Mouse (Mus musculus) forebrain, embryonic 11.5 days (tissue): ENCODE data around the gene Rpgr. TPM values are rescaled to one million over a fixed set of nuclear protein-coding genes. Genes with fewer than 3 reads are reported as not detected.

Experiments
- ATAC-seq: fragments of 200-750 bp; cut with Nextera tagmentation; replicated peaks from 2 replicates; pipeline ENCODE4 v1.8.0; 2017; ENCODE audit warnings: moderate TSS enrichment; ENCODE audit not compliant: low FRiP score
- DNase-seq: peaks from one replicate; pipeline ENCODE4 v3.0.0-alpha.2; 2017; ENCODE audit warnings: low spot score
- H3K27ac ChIP-seq: fragments of 300-500 bp; sonication (generic); 2 replicates; pipeline ENCODE4 v1.5.1; 2014; ENCODE audit warnings: low read depth, low read length
- H3K27me3 ChIP-seq: fragments of 300-500 bp; sonication (generic); 2 replicates; pipeline ENCODE4 v1.6.1; 2014; ENCODE audit warnings: mild to moderate bottlenecking, low read length, mixed read lengths; ENCODE audit not compliant: control insufficient read depth, insufficient read depth
- H3K36me3 ChIP-seq: fragments of 300-500 bp; sonication (generic); 2 replicates; pipeline ENCODE4 v1.6.1; 2014; ENCODE audit warnings: mild to moderate bottlenecking, low read length, moderate library complexity, mixed read lengths; ENCODE audit not compliant: control insufficient read depth, insufficient read depth
- H3K4me1 ChIP-seq: fragments of 300-500 bp; sonication (generic); replicated peaks from 2 replicates; pipeline ENCODE4 v1.6.1; 2014; ENCODE audit warnings: low read length, mixed read lengths; ENCODE audit not compliant: control insufficient read depth, insufficient read depth
- H3K4me2 ChIP-seq: fragments of 300-500 bp; sonication (generic); 2 replicates; pipeline ENCODE4 v1.6.1; 2014; ENCODE audit warnings: low read depth, mild to moderate bottlenecking, low read length, moderate library complexity, mixed read lengths; ENCODE audit not compliant: severe bottlenecking
- H3K4me3 ChIP-seq: fragments of 300-500 bp; sonication (generic); 2 replicates; pipeline ENCODE4 v1.5.1; 2014; ENCODE audit warnings: low read depth, low read length
- H3K9ac ChIP-seq: fragments of 300-500 bp; sonication (generic); 2 replicates; pipeline ENCODE4 v1.6.1; 2014; ENCODE audit warnings: low read length
- H3K9me3 ChIP-seq: fragments of 300-500 bp; sonication (generic); 2 replicates; pipeline ENCODE4 v1.6.1; 2016; ENCODE audit warnings: low read length, mixed read lengths; ENCODE audit not compliant: control insufficient read depth
- WGBS: fragments of 180-500 bp; shearing (Covaris S2); extraction: QIAGEN DNeasy Blood & Tissue Kit; methylation state at CpG from one replicate; pipeline ENCODE4 v1.1.7; 2014; 5-methylcytosine and 5-hydroxymethylcytosine counted together
- polyA plus RNA-seq: library from polyadenylated mRNA; unstranded; fragments of >200 nt; fragmentation: Nextera tagmentation; extraction: Ambion mirVana; gene quantifications from 2 replicates; pipeline ENCODE4 v1.2.1, GENCODE M21; 2014

The Rpgr gene
- polyA plus RNA-seq, 1 experiment from 2014 or later = 37.3 TPM

DNA sequence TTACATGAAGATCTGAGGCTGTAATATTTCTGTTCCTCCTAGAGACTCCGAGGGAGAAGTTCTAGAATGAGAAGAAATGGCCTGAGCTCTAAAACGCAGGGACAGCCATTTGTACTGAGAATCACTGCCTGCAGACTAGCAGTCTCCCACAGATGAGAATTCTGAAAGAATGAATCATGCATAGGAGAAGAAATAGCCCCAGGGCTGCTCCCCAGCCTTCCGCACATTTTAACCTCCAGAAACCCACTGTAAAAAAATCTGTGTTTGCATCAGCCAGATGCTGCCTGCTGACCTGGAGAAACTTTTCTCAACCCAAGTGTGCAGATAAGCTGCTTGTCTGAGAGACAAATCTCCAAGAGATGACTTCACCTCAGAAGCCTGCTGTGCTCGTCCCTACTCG, 111.2 kb downstream of the Rpgr start:
- Histone ChIP-seq H3K4me1 (no peaks in the 10 kb centered on the region), H3K4me3 (no peak overlapping the region), H3K9me3 (no peaks in the 10 kb centered on the region), H3K36me3 (no peaks in the 10 kb centered on the region), H3K9ac (no peak overlapping the region), H3K27me3 (no peaks in the 10 kb centered on the region), H3K4me2 (no peak overlapping the region), H3K27ac (no peak overlapping the region)
- DNase-seq (no peak), ATAC-seq (no peak)
- 75% methylated on average over 5 of the region's 5 CpGs for WGBS

DNA sequence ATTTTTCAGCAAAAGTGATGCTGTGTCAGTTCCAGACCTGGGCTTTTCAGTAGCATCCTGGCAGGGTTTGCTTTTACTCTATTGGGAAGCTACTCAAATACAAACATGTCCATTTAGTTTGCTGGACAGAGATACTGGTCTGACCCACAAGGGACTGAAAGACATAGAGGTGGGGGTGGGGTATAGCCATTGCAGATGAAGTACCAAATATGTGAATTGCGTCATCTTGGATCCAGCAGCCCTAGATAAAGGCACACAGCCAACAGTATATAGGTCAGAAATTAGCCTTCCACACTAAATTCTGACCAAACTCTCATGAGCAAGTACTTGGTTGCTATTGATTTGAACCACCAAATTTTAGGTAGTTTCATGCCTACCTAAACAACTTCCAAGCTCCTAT, 114.0 kb downstream of the Rpgr start:
- Histone ChIP-seq H3K27ac (no peak overlapping the region), H3K9ac (no peak overlapping the region), H3K9me3 (no peaks in the 10 kb centered on the region), H3K4me1 (no peaks in the 10 kb centered on the region), H3K27me3 (no peaks in the 10 kb centered on the region), H3K36me3 (no peaks in the 10 kb centered on the region), H3K4me3 (no peak overlapping the region), H3K4me2 (no peak overlapping the region)
- no peak for ATAC-seq
- WGBS = 91% methylated on average over 1 of the region's 1 CpGs
- no peak for DNase-seq

DNA sequence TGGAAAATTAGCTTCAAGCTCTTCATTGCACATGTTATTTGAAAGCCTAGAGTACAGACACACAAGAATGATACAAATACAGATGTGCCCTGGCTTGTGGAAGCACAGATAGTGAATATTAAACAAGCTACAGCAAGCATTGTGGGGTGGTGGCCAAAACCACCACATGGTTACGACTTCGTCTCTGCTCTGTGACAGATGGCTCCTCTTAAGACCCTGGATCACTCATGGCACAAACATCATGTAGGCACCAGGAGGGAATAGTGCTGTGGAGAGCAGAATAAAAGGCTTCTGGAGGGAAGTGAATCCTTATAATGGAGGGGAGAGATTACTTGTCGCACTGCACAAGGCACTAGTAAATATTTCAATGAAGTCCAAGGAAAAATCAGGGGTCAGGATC, 120.9 kb downstream of the Rpgr start:
- Histone ChIP-seq H3K9me3 (no peaks in the 10 kb centered on the region), H3K36me3 (no peaks in the 10 kb centered on the region), H3K4me1 (no peaks in the 10 kb centered on the region), H3K4me2 (no peak overlapping the region), H3K27ac (no peak overlapping the region), H3K9ac (no peak overlapping the region), H3K27me3 (no peaks in the 10 kb centered on the region), H3K4me3 (no peak overlapping the region)
- DNase-seq (no peak), ATAC-seq (no peak)
- 79% methylated on average over 3 of the region's 3 CpGs for WGBS

DNA sequence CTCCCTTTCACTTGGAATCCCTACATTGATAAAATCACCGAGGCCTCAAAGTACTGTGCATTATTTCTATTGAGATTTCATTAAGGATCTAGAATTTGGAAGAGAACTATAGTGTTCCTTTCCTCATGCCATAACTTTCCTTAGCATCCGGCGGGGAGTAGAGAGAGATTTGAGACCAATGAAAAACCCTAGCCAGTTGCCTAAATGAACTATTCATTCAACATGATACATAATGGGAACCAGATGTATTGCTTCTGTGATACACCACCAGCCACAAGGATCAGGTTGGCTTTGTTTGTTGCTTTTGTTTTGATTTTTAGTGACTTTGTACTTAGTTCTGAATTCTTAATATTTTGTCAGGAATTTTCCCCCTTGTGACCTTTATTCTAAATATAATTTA, 136.3 kb downstream of the Rpgr start:
- DNase-seq = no peak
- H3K27ac ChIP-seq = no peak overlapping the region
- no peak overlapping the region for H3K9ac ChIP-seq
- no peaks in the 10 kb centered on the region for H3K9me3 ChIP-seq
- no peaks in the 10 kb centered on the region for H3K27me3 ChIP-seq
- no peaks in the 10 kb centered on the region for H3K4me1 ChIP-seq
- 51% methylated on average over 3 of the region's 3 CpGs for WGBS
- no peak for ATAC-seq
- H3K4me3 ChIP-seq = no peak overlapping the region
- H3K36me3 ChIP-seq = no peaks in the 10 kb centered on the region
- no peak overlapping the region for H3K4me2 ChIP-seq

DNA sequence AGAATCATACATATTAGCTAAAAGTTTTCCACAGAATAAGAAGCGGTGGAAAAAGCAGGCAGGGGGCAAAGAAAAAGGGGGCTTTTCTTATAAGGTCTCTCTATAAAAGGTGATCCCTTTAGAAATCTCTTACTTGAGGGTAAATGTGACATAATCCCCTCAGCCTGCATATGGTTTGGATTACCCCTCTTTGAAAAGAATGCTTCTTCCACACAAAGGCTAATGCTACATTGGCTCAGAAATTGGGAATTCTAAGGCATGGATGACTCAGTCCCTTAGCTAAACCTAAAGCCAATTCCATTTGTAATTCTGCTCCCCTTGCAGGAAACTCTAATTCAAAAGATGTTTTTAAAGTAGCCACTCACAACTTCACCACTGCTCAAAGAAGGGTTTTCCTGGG, 136.7 kb downstream of the Rpgr start:
- no peak overlapping the region for H3K4me3 ChIP-seq
- H3K4me2 ChIP-seq = no peak overlapping the region
- ATAC-seq = no peak
- no peaks in the 10 kb centered on the region for H3K9me3 ChIP-seq
- no peak overlapping the region for H3K27ac ChIP-seq
- no peak overlapping the region for H3K9ac ChIP-seq
- DNase-seq = no peak
- H3K4me1 ChIP-seq = no peaks in the 10 kb centered on the region
- H3K27me3 ChIP-seq = no peaks in the 10 kb centered on the region
- WGBS = 32% methylated on average over 1 of the region's 1 CpGs
- H3K36me3 ChIP-seq = no peaks in the 10 kb centered on the region

DNA sequence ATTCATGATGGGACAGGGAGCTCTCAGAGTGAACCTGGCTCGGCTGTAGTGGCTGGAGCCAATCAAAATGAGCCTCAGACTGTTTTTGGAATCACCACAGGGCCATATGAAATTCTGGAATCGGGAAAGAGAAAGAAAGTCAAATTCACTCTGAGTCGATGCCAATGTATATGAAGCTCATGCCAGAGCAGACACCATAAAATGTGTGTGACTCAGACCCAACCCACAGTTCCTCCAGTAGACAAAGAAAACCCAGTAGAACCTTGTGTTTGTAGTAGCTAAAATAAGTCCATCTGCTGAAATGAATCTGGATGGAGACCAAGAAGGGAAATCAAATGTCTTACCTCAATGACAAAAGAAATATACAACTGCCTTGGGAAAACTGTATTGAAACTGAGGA, 142.8 kb downstream of the Rpgr start:
- Histone ChIP-seq H3K4me1 (no peaks in the 10 kb centered on the region), H3K9me3 (no peaks in the 10 kb centered on the region), H3K4me2 (no peak overlapping the region), H3K9ac (no peak overlapping the region), H3K27ac (no peak overlapping the region), H3K27me3 (no peaks in the 10 kb centered on the region), H3K36me3 (no peaks in the 10 kb centered on the region), H3K4me3 (no peak overlapping the region)
- no peak for ATAC-seq
- 89% methylated on average over 3 of the region's 3 CpGs for WGBS
- DNase-seq = no peak

DNA sequence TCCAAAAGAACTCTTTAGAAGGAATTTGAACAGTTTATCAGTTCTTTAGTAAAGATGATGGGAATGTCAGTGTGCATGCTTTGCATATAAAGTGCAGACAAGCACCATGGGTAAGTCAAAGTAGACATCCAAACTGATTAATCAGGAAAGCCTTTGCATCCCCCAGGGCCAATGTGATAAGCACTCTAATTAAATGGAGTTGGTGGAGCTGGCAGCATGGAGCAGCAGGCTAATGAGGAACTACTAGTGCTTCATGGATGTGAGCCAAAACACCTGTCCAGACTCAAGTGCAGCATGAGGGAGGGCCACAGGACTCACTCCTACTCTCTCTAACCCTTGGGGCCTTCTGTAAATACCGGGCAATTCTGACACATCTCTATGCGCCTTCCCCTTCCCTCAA, 145.2 kb downstream of the Rpgr start:
- Histone ChIP-seq H3K9ac (no peak overlapping the region), H3K36me3 (no peaks in the 10 kb centered on the region), H3K4me2 (no peak overlapping the region), H3K27me3 (no peaks in the 10 kb centered on the region), H3K27ac (no peak overlapping the region), H3K4me3 (no peak overlapping the region), H3K9me3 (no peaks in the 10 kb centered on the region), H3K4me1 (no peaks in the 10 kb centered on the region)
- ATAC-seq (no peak), DNase-seq (no peak)
- WGBS = 71% methylated on average over 2 of the region's 2 CpGs

DNA sequence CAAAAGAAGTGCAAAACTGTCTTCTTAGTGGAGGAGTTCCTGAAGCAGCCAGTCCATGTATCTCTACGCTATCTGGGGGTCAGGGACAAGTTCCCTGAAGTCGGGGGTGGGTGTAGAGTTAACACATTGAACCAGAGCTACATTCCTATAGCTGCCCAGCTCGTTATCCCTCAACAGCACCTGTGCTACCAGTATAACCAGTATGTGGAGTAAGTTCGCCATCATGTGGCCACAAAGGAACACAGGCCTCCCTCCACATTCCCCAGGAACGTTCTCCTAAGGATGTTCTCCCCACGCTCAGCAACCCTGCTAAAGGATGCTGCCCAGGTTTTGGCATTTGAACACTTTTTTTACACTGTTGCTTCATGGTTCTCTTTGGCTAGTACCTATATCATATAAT, 146.0 kb downstream of the Rpgr start:
- no peak for ATAC-seq
- no peak for DNase-seq
- WGBS = 24% methylated on average over 6 of the region's 6 CpGs

DNA sequence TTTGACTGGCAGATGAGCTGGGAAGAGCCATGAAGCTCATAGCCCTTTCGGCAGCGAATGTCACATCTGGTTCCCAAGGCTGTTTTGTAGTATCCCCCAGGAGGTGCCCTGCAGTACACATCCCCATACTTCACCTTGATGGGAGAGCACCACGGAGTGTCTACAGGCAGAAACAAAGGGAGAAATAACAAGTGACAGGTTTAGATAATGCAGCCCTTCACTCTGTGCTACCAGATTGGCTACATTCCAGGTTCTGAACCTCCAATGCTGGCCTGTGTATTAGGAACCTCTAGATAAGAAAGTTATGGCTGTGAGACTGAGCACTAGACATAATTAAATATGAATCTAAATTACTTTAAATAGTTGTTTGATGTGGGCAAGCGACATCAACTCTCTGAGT, 147.3 kb downstream of the Rpgr start:
- Histone ChIP-seq H3K27me3 (no peaks in the 10 kb centered on the region), H3K36me3 (no peaks in the 10 kb centered on the region), H3K27ac (no peak overlapping the region), H3K4me2 (no peak overlapping the region), H3K9me3 (no peaks in the 10 kb centered on the region), H3K9ac (no peak overlapping the region), H3K4me3 (no peak overlapping the region), H3K4me1 (no peaks in the 10 kb centered on the region)
- DNase-seq (no peak), ATAC-seq (no peak)
- WGBS = 72% methylated on average over 4 of the region's 4 CpGs

More for the DNA sequence above, 146.0 kb downstream of the Rpgr start:
- H3K27ac ChIP-seq = no peak overlapping the region
- H3K36me3 ChIP-seq = no peaks in the 10 kb centered on the region
- H3K4me2 ChIP-seq = no peak overlapping the region
- no peaks in the 10 kb centered on the region for H3K4me1 ChIP-seq
- H3K9ac ChIP-seq = no peak overlapping the region
- H3K27me3 ChIP-seq = no peaks in the 10 kb centered on the region
- no peaks in the 10 kb centered on the region for H3K9me3 ChIP-seq
- no peak overlapping the region for H3K4me3 ChIP-seq
